In genomic region chr7:112854516-112854915, GRCm38 (mm10) we compare ENCODE assay signal across 9 mouse cellular contexts.
A peak's percentile ranks its signal among the peaks of the same experiment; 100 is the strongest.
DNase-seq lines count a peak whose midpoint lies in the region; ATAC-seq and TF ChIP-seq lines count a peak whose summit lies in the region.
"Had no signal": no experiment of that assay in that cellular context is flagged by ENCODE, and none has a peak within 500 bp of the region (broad histone marks: within the 10 kb centered on the region; RNA-seq: fewer than 3 reads in every experiment).

No protein-coding gene starts in this region.

- ATAC-seq in hindbrain, postnatal 0 days, result no peak
- no peak for ATAC-seq in erythroid progenitor cell, adult 5-6 weeks (replicated peaks; ENCODE audit: low FRiP score, poor library complexity, severe bottlenecking)

- peak; percentile 69 for TF ChIP-seq CTCF in E14TG2a.4 (conservative IDR thresholded peaks at IDR 0.05; ENCODE audit: low read length)
- peak; percentile 58 for TF ChIP-seq CTCF in hindbrain, postnatal 0 days (IDR thresholded peaks at IDR 0.05; ENCODE audit: low read depth)

- no peaks in the 10 kb centered on the region for H3K9me3 ChIP-seq in E14TG2a.4 (ENCODE audit: low read length)
- no peaks in the 10 kb centered on the region for H3K9me3 ChIP-seq in hindbrain, postnatal 0 days (ENCODE audit: low read length)
- H3K9me3 ChIP-seq: stomach, embryonic 15.5 days had no signal

- H3K4me3 ChIP-seq in E14TG2a.4 (replicated peaks; ENCODE audit: low read length), result no peak overlapping the region
- no peak overlapping the region for H3K4me3 ChIP-seq in hindbrain, postnatal 0 days (ENCODE audit: low read length)
- H3K4me3 ChIP-seq: stomach, embryonic 15.5 days had no signal

- 26% methylated on average over 5 of the region's 5 CpGs for WGBS in hindbrain, postnatal 0 days

- peaks cover 72% of the 10 kb centered on the region for H3K4me1 ChIP-seq in E14TG2a.4 (replicated peaks; ENCODE audit: low read depth, low read length)
- H3K4me1 ChIP-seq in hindbrain, postnatal 0 days (ENCODE audit: insufficient read depth, low read length), result peaks cover 24% of the 10 kb centered on the region

- H3K27ac ChIP-seq in hindbrain, postnatal 0 days, result no peak overlapping the region

- peaks cover 54% of the 10 kb centered on the region for H3K36me3 ChIP-seq in E14TG2a.4 (ENCODE audit: insufficient read depth, low read length)
- 0 out of 2 replicates have a peak, but pooled peaks cover 3% of the 10 kb centered on the region for H3K36me3 ChIP-seq in hindbrain, postnatal 0 days (ENCODE audit: insufficient read depth, low read length)

- no peak overlapping the region for H3K4me2 ChIP-seq in hindbrain, postnatal 0 days (ENCODE audit: low read depth, low read length)
- H3K4me2 ChIP-seq: stomach, embryonic 15.5 days had no signal

- H3K9ac ChIP-seq in hindbrain, postnatal 0 days (replicated peaks; ENCODE audit: low read length), result no peak overlapping the region
- H3K9ac ChIP-seq: stomach, embryonic 15.5 days had no signal

- DNase-seq in embryo, embryonic 10 days (ENCODE audit: low spot score), result peak; percentile 38
- no peak for DNase-seq in embryo, embryonic 9.5 days (ENCODE audit: extremely low spot score)
- peak; percentile 26 for DNase-seq in kidney, postnatal 10 days
- no peak for DNase-seq in kidney, postnatal 14 days
- peak; percentile 29 for DNase-seq in hindbrain, postnatal 0 days (ENCODE audit: low spot score)
- DNase-seq in B cell, adult 2 months, result no peak

- no peaks in the 10 kb centered on the region for H3K27me3 ChIP-seq in E14TG2a.4 (ENCODE audit: insufficient read depth, low read length)
- H3K27me3 ChIP-seq in hindbrain, postnatal 0 days (ENCODE audit: insufficient read depth, low read length), result no peaks in the 10 kb centered on the region
- H3K27me3 ChIP-seq: stomach, embryonic 15.5 days had no signal

Comparison
In these comparisons a context has a peak if more than half of its experiments do, and no peak if none do; other contexts are left out.
1. DNase-seq: peak in embryo, embryonic 10 days (single experiment), kidney, postnatal 10 days (single experiment) and hindbrain, postnatal 0 days (single experiment); none in embryo, embryonic 9.5 days (single experiment), kidney, postnatal 14 days (single experiment) and B cell, adult 2 months (0 of 2).